Mouse (Mus musculus) liver, embryonic 14.5 days (tissue): ENCODE measurements at regions not wholly inside any gene's neighbourhood (a gene's known extent, or its start where the extent isn't known, plus 50 kb on each side); places are given as distances from the start of the nearest gene placed in this dataset.

ENCODE experiments used
- ATAC-seq: fragments of 200-750 bp; cut with Nextera tagmentation; 2 replicates; pipeline ENCODE4 v1.8.0; 2017; ENCODE audit warnings: moderate number of reproducible peaks, mild to moderate bottlenecking, moderate library complexity; ENCODE audit not compliant: insufficient read depth
- DNase-seq, 3 experiments: peaks; one replicate each; pipeline ENCODE4 v3.0.0-alpha.2; 2012 to 2013; ENCODE audit warnings: low read depth in 3 of 3, low spot score in 3 of 3
- H3K27ac ChIP-seq: fragments of 300-500 bp; sonication (generic); 2 replicates; pipeline ENCODE4 v1.5.1; 2014; ENCODE audit warnings: moderate library complexity, mild to moderate bottlenecking, control low read depth, inconsistent platforms
- H3K27me3 ChIP-seq: fragments of 300-500 bp; sonication (generic); 2 replicates; pipeline ENCODE4 v1.6.1; 2014; ENCODE audit warnings: mild to moderate bottlenecking, low read length, moderate library complexity; ENCODE audit not compliant: control insufficient read depth, insufficient read depth
- H3K36me3 ChIP-seq: fragments of 300-500 bp; sonication (generic); replicated peaks from 2 replicates; pipeline ENCODE4 v1.6.1; 2014; ENCODE audit warnings: low read depth; ENCODE audit not compliant: control insufficient read depth, insufficient read depth
- H3K4me1 ChIP-seq, 2 experiments: fragments of 200-500 bp in 1 of 2; fragments of 300-500 bp in 1 of 2; sonication (generic) in 1 of 2; replicated peaks; 2 replicates each; pipeline ENCODE4 v1.6.1; 2012 to 2014; ENCODE audit warnings: antibody characterized with exemption in 1 of 2, inconsistent platforms in 1 of 2, low read length in 1 of 2; ENCODE audit not compliant: control insufficient read depth in 2 of 2, insufficient read depth in 2 of 2
- H3K4me2 ChIP-seq: fragments of 300-500 bp; sonication (generic); 2 replicates; pipeline ENCODE4 v1.6.1; 2014; ENCODE audit warnings: low read depth, mild to moderate bottlenecking, control low read depth, moderate library complexity
- H3K4me3 ChIP-seq, 2 experiments: fragments of 200-500 bp in 1 of 2; fragments of 300-500 bp in 1 of 2; sonication (generic) in 1 of 2; 2 replicates each; pipeline ENCODE4 v1.5.1; 2012 to 2014; ENCODE audit warnings: low read depth in 2 of 2, low read length in 2 of 2, mild to moderate bottlenecking in 2 of 2, control low read depth in 1 of 2, inconsistent platforms in 1 of 2, moderate library complexity in 1 of 2; ENCODE audit not compliant: insufficient read depth in 1 of 2
- H3K9ac ChIP-seq: fragments of 300-500 bp; sonication (generic); replicated peaks from 2 replicates; pipeline ENCODE4 v1.6.1; 2014; ENCODE audit warnings: mild to moderate bottlenecking, control low read depth, moderate library complexity
- H3K9me3 ChIP-seq: fragments of 300-500 bp; sonication (generic); 2 replicates; pipeline ENCODE4 v1.6.1; 2016; ENCODE audit warnings: low read length, mixed read lengths; ENCODE audit not compliant: control insufficient read depth
- CTCF ChIP-seq: IDR thresholded peaks from 2 replicates; pipeline ENCODE4 v1.5.1; 2016; ENCODE audit warnings: antibody characterized with exemption, low read depth, control low read depth
- EP300 ChIP-seq: IDR thresholded peaks from 2 replicates; pipeline ENCODE4 v1.6.1; 2016; ENCODE audit warnings: antibody characterized with exemption, low read depth
- WGBS: fragments of 180-500 bp; shearing (Covaris S2); extraction: QIAGEN DNeasy Blood & Tissue Kit; methylation state at CpG from one replicate; pipeline ENCODE4 v1.1.7; 2014; ENCODE audit not compliant: insufficient replicate concordance; 5-methylcytosine and 5-hydroxymethylcytosine counted together

DNA sequence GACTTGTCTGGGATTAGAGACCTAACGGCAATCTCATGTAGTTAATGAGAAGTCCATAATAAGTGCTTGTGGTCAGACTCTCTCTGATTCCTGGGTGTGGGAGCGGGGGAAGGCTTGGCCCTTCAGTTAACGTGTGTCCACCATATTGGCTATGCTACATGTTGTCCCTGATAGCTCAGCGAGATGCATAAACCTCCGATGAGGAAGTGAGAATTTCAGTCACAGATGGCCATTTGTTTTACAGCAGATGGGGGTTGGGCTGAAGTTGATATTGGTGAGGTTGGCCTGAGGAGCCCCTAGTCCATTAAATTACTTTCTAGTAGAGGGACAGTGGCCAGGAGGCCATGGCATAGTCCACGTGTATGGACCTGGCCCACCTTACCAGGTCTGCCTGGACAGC lies 114.6 kb upstream of the Prok2 start:
- no peak overlapping the region for H3K4me2 ChIP-seq
- H3K9me3 ChIP-seq, result no peaks in the 10 kb centered on the region
- ATAC-seq (no peak), DNase-seq (no peak)
- H3K4me3 ChIP-seq, result no peak overlapping the region
- no peaks in the 10 kb centered on the region for H3K27me3 ChIP-seq
- no peak overlapping the region for H3K27ac ChIP-seq
- no peak for TF ChIP-seq EP300
- TF ChIP-seq CTCF, result no peak
- no peak overlapping the region for H3K9ac ChIP-seq
- 65% methylated on average over 6 of the region's 6 CpGs for WGBS
- H3K4me1 ChIP-seq, result no peaks in the 10 kb centered on the region
- no peaks in the 10 kb centered on the region for H3K36me3 ChIP-seq

DNA sequence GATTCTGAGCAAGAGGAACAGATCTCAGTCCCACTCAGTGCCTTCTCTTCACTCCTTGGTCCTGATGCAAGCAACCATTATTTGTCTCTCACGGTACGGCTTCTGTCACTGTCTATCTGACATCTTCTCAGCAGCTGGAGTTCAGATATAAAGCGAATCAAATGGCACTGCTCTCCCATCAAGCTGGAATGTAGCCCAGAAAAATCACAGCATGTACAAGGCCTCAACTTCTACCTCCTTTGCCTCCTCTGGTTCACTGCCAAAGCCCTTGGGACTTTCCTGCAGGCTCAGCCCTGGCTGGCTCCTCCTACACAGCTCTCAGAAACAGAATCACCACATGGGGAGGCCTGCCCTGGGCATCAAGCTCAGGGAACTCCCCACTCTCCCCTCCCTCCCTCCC lies 107.1 kb upstream of the Prok2 start:
- no peak overlapping the region for H3K4me2 ChIP-seq
- H3K9ac ChIP-seq, result no peak overlapping the region
- H3K4me1 ChIP-seq, result no peaks in the 10 kb centered on the region
- no peaks in the 10 kb centered on the region for H3K9me3 ChIP-seq
- TF ChIP-seq CTCF (no peak), EP300 (no peak)
- H3K27ac ChIP-seq, result no peak overlapping the region
- WGBS, result 49% methylated on average over 3 of the region's 3 CpGs
- no peaks in the 10 kb centered on the region for H3K27me3 ChIP-seq
- no peak overlapping the region for H3K4me3 ChIP-seq
- DNase-seq, result no peak
- H3K36me3 ChIP-seq, result no peaks in the 10 kb centered on the region
- ATAC-seq, result no peak

DNA sequence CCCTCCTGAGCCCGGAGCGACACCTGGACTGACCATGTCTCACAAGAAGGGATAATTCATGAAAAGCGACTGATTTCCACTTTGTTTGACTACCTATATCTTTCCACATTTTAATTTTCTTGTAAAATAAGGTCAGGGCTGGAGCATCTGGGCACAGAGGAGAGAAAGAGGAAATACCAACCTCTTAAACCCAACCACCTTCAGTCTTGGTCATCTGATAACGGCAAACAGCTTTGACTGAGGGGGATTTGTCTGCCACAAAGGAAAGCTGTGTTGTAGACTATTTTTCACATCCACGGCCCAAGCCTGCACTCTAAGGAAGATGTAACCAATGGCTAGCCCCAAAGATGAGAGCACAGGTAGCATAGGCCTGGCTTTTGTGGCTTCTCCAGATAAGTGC lies 101.4 kb upstream of the Prok2 start:
- Histone ChIP-seq H3K4me1 (no peaks in the 10 kb centered on the region), H3K27ac (no peak overlapping the region), H3K27me3 (no peaks in the 10 kb centered on the region), H3K9ac (no peak overlapping the region), H3K4me2 (no peak overlapping the region), H3K4me3 (no peak overlapping the region), H3K9me3 (no peaks in the 10 kb centered on the region), H3K36me3 (no peaks in the 10 kb centered on the region)
- no peak for DNase-seq
- no peak for ATAC-seq
- 56% methylated on average over 5 of the region's 5 CpGs for WGBS
- TF ChIP-seq EP300 (no peak), CTCF (no peak)

DNA sequence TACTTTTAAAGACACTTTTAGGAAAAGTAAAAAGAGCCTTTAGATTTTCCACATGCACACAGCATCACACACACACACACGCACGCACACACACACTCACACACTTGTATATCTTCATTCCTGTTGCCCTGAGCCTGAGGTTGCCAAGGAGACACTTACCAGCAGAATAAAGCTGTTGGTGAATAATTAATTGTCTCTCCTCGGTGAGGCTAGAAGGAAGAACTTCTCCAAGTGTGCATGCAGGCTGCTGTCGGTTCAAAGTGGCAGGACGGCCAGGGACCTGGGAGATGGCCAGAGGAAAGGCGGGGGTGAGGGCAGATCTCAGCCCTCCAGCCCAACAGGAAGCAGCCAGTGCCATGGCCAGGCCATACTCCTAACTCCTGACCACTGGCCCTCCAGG lies 98.6 kb upstream of the Prok2 start:
- WGBS, result 60% methylated on average over 6 of the region's 6 CpGs
- DNase-seq, result no peak

DNA sequence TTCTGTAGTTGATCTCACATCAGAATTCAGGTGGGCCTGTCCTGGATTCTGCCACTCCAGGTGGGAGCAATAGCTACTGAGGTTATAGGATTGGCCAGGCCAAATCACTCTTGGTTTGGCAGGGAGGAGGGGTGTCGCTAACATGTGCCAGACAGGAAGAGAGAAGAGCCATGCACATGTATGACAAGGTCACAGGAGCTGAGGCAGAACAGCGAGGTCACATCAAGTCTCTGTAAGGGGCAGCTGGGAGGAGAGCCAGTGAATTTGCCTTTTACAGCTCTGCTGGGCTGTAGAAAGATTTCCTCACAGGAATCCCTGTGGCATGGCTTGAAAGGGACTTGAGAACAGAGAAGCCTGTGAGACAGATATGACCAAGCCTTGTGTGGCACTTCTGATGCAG lies 96.3 kb upstream of the Prok2 start:
- Histone ChIP-seq H3K27ac (no peak overlapping the region), H3K4me2 (no peak overlapping the region), H3K27me3 (no peaks in the 10 kb centered on the region), H3K36me3 (no peaks in the 10 kb centered on the region), H3K9me3 (no peaks in the 10 kb centered on the region), H3K4me3 (no peak overlapping the region), H3K4me1 (no peaks in the 10 kb centered on the region), H3K9ac (no peak overlapping the region)
- ATAC-seq (no peak), DNase-seq (no peak)
- TF ChIP-seq EP300 (no peak), CTCF (no peak)
- 58% methylated on average over 2 of the region's 2 CpGs for WGBS

More for the DNA sequence above, 98.6 kb upstream of the Prok2 start:
- Histone ChIP-seq H3K4me2 (no peak overlapping the region), H3K9ac (no peak overlapping the region), H3K27ac (no peak overlapping the region), H3K9me3 (no peaks in the 10 kb centered on the region), H3K36me3 (no peaks in the 10 kb centered on the region), H3K4me3 (no peak overlapping the region), H3K4me1 (no peaks in the 10 kb centered on the region), H3K27me3 (no peaks in the 10 kb centered on the region)
- no peak for ATAC-seq
- no peak for TF ChIP-seq CTCF
- TF ChIP-seq EP300, result no peak
